Mouse (Mus musculus) gastrocnemius, adult 2 months (tissue): Measurements from ENCODE around the gene Igfbp7. TPM values are rescaled to one million over a fixed set of nuclear protein-coding genes. Genes with fewer than 3 reads are reported as not detected.
"Not testable (repeated sequence)": the region's sequence is repeated elsewhere in the genome, so short reads cannot be mapped to it uniquely, and the experiment has no call there.

Experiments used
- DNase-seq: peaks from one replicate; pipeline ENCODE4 v3.0.0; 2022
- H3K27ac ChIP-seq: fragments of 200-600 bp; 2 replicates; pipeline ENCODE4 v1.8.1; 2022; ENCODE audit warnings: mild to moderate bottlenecking
- H3K4me3 ChIP-seq: fragments of 200-600 bp; 2 replicates; pipeline ENCODE4 v1.8.1; 2022; ENCODE audit warnings: mild to moderate bottlenecking, moderate library complexity
- CTCF ChIP-seq: fragments of 200-600 bp; IDR thresholded peaks from 2 replicates; pipeline ENCODE4 v1.8.1; 2022; ENCODE audit warnings: antibody characterized with exemption, mild to moderate bottlenecking, moderate library complexity
- intact Hi-C: fragments of 180-260 bp; cut with DNase I; formaldehyde crosslinking; loops from one replicate; pipeline ENCODE4 v1.15.1; 2025
- total RNA-seq, 2 experiments: library from RNA; stranded (reverse); gene quantifications; 2 replicates each; pipeline ENCODE4 v1.2.3; 2021

Gene Igfbp7
- total RNA-seq, 2 experiments from 2014 or later: 63.6 to 92.5 TPM

DNA sequence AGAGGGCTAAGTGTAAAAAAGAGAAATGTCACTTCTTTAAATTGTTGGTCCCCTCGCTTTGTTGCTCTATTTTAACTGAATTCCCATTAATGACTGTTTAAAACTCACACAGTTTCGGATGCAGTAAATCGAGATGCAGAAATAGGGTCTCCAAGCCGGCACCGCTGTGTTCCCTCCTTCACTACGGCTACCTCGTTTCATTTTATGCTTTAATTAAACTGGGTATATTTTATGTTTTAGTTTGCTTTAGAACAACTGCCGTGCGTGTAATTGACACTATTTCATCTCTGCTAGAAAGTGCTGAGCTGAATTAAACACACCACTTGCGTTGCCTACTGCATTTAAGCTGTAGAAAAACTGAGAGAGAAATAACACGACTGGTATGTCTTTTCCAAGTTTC is 22.6 kb upstream of the Igfbp7 start:
- Histone ChIP-seq H3K4me3 (no peak overlapping the region), H3K27ac (no peak overlapping the region)
- intact Hi-C loops: no loop called here
- TF ChIP-seq CTCF: no peak
- DNase-seq: no peak

DNA sequence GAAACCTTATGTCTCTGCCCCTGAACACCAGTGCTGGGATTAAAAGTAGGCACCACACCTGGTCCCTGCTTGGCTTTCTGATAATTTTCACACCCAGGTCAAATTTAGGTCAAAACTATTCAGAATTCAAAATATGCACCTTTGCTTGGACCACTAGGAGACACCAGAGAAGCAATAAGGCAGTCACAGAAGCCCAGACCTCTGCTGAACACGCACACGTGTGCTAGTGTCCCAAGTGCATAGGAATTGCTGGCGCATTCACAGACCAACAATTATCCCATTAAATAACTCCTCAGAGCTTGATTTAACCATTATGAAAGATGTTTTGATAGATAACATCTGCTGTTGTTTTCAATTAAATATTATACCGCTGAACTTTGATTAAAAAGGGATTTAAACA is 22.2 kb upstream of the Igfbp7 start:
- Histone ChIP-seq H3K4me3 (no peak overlapping the region), H3K27ac (no peak overlapping the region)
- intact Hi-C loops: no loop called here
- TF ChIP-seq CTCF: no peak
- no peak for DNase-seq

DNA sequence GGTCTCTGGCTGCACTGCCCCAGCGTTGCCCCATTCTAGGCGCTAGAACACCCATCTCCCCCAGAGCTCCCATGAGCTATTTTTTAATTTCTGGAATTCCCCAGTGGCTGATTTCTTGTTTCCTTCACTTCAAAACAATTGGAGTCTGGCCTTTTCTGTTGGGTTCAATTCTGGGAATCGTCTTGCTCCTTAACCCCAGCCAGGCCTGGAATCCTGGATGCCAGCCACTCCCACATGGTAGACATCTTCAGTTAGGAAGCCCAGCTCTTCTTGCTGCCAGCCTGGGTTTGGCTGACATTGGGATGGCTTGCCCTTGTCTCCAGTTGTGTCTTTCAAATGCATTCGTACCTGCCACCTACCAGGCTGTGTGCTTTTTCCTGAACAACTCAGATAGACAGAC is 20.7 kb upstream of the Igfbp7 start:
- intact Hi-C loops: no loop called here

DNA sequence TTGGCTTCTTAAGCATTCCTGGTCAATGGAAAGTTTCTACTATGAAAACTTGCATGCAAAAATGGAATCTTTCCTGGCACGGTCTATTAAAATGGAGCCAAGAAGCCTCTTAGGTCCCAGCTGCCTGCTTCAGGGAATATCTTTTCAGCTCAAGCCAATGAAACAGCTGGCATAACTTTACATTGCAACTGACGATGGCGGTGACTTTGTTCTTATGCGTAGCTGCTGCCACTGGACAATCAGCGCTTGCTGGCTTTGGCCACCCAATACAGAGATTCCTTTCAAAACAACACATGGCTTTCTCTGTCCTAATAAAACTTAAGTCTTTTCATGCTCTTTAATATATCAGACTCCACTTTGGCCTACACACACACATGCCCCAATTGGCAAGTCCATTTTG is 20.1 kb upstream of the Igfbp7 start:
- intact Hi-C loops: no loop called here
- peak overlapping the region; percentile 41 for H3K27ac ChIP-seq
- H3K4me3 ChIP-seq: no peak overlapping the region
- no peak for DNase-seq
- no peak for TF ChIP-seq CTCF

More for the DNA sequence above, 20.7 kb upstream of the Igfbp7 start:
- H3K27ac ChIP-seq: peak overlapping the region; percentile 41
- no peak for TF ChIP-seq CTCF
- DNase-seq: peak; percentile 49
- H3K4me3 ChIP-seq: no peak overlapping the region

DNA sequence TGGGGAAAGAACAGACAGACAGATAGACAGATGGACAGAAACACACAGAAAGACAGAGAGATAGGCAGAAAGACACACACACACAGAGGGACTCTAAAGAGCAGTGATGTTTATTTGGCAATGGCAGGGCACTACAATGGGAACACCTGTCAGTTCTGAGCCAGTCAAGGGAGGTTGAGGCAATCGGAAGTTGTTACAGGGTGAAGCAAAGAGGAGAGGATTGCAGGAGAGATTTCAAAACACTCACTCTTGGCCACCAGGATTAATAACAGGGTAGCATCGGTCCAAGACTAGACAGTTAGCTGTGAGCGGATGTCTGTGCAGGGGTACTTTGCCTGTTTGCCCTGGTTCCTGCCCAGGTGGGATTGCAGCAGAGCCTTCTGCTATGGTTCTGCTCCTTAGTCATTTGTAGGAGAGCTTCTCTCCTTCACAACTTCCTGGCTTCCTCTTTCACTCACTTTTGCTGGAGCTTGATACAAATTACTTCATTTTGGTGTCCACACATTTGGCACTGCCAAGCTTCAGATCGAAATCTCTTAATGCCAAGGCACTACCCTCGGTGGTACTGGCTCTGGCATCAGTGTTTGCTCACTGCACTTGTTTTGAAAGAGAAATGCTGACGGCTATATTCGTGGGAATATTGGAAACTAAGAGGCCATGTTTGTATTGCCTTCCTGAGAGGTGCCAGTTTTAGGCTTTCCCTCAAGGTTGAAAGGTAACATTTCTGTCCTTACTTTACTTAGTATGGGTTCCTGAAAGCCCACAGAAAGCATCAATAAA is 18.1 kb upstream of the Igfbp7 start:
- no peak for DNase-seq
- no peak overlapping the region for H3K4me3 ChIP-seq
- no peak for TF ChIP-seq CTCF
- H3K27ac ChIP-seq: no peak overlapping the region
- intact Hi-C loops: no loop called here

DNA sequence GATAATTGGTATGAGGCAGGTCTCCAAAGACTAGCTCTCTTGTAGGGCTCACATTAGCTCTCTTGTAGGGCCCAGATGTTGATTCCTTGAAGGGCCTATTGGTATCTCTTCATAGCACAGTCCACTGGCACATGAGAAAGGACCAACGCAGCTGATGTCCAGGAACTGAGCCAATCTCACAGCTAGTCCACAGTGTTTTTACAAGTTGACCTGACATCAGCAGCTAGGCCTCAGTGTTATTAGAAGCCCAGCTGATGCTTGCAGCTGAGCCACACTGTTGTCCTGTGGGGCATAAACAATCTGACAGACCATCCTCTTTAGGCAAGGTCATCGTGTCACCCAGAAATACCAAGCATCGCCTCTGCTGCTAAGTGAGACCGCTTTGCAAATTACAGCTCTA is 11.7 kb upstream of the Igfbp7 start:
- H3K27ac ChIP-seq, H3K4me3 ChIP-seq, DNase-seq, intact Hi-C loops: not testable (repeated sequence)

DNA sequence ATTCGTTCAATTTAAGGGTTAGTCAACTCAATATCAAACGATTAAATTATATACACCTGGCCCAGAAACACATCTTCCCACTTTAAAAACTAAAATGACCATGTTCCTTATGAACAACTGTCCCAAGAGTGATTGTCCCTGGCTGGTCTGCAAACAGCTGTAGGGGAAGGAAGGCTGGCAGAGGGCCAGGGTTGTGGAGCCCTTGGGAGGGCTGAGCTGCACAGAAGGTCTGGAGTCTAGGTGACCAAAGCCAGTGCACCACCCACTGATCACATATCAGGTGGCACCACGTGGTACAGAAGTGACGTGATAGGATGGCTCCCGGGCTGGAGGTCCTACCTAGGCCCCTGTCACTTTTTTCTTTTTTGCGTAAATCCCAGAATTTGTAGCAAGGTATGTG is 8.2 kb upstream of the Igfbp7 start:
- no peak for TF ChIP-seq CTCF
- Histone ChIP-seq H3K27ac (no peak overlapping the region), H3K4me3 (no peak overlapping the region)
- no peak for DNase-seq
- intact Hi-C loops: no loop called here

DNA sequence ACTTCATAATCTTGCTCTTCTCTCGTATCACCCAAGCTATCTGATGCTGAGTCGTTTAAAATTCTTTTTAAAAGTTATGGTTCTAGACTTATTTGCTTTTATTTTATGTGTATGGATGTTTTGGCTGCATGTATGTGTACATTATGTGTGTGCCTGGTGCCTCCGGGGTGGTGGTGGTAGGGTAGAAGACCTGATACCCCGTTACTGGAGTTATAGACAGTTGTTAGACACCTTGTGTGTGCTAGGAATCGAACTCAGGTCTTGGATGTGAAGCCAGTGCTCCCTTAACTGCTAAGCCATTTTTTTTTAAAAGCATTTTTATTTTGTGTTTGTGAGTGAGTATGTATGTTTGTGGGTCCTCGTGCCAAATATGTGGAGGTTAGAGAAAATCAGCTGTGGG is 689 bp upstream of the Igfbp7 start:
- H3K27ac ChIP-seq: no peak overlapping the region
- H3K4me3 ChIP-seq: peak overlapping the region; percentile 94; the same call in 1 of the 2 replicates
- TF ChIP-seq CTCF: no peak
- no peak for DNase-seq
- intact Hi-C loops: loop anchor here (5.0 kb wide), 1 partner anchor 54 kb away; no protein-coding TSS in a partner anchor

DNA sequence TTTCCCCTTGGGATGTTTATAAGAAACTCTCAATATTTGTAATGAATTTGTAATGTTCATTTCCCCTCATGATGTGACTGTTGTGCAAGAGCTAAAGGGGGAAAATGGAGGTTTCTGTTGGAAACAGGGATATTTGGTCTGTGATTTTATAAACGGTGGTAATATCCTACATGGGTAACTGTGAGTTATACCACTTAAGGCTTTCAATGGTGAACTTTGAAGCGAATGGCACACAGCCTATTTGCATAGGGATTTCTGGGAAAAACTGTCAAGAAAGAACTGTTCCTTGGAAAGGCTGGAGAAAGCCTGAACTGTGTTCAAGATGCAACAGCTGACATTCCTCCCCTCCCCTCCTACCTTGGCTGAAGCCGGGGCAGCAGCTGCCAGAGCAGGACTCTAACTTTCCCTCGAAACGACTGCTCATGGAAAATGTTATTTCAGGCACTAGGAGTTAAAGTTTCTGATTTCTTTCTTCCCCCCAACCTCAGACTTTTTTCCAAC is 1.4 kb downstream of the Igfbp7 start:
- peak; percentile 71 for DNase-seq
- Histone ChIP-seq H3K27ac (peak overlapping the region; percentile 93), H3K4me3 (peak overlapping the region; percentile 94)
- intact Hi-C loops: loop anchor here (5.0 kb wide), 1 partner anchor 56 kb away; no protein-coding TSS in a partner anchor
- TF ChIP-seq CTCF: no peak

DNA sequence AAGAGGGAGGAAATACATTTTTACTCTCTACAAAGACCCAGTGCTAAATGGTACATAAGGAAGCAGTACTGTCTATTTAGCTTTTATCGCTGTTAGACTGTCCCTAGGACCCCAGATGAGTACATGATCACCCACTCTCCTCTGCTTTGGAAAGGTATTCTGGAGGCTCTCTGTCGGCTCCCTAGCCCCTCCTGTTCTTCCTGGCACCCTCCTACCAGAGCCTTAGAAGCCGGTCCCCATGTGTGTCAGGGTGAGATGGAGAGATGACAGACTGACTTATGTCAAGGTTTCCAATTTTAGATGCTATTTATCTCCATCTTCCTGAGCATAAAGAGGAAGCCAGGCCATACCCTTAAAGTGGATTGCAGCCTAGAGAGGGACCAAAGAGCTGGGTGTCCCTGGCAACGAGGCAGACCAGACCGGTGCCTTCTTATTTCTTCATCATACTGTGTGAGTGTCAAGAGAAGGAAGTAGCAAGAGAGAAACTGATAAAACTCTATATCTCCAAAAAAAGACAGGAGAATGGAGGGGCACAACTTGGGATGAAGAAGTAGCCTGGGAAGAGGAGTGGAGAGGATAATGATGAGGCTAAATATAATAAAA is 2.3 kb downstream of the Igfbp7 start:
- no peak for DNase-seq
- TF ChIP-seq CTCF: no peak
- peak overlapping the region; percentile 93 for H3K27ac ChIP-seq
- intact Hi-C loops: loop anchor here (5.0 kb wide), 1 partner anchor 57 kb away; no protein-coding TSS in a partner anchor
- peak overlapping the region; percentile 94 for H3K4me3 ChIP-seq

DNA sequence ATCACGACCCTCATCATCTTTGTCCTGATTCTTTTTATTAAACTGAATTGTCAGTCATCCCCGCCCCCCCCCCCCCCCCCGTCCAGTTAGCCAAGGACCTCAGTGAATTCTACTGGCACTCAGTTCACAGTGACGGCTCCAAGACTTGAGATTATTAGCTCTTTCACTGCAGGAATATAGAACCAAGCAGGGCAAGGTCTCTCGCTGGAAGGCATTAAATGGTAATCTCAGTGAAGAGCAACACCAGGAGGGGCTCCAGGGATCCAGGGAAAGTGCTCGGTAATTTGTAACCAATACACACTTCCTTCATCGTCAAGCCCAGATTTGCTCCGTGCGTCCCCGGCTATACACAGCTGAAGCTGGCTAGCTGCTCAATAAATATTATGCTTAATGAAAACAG is 2.9 kb downstream of the Igfbp7 start:
- intact Hi-C loops: loop anchor here (5.0 kb wide), 1 partner anchor 57 kb away; no protein-coding TSS in a partner anchor
- DNase-seq: no peak
- H3K4me3 ChIP-seq: peak overlapping the region; percentile 94
- TF ChIP-seq CTCF: no peak
- H3K27ac ChIP-seq: peak overlapping the region; percentile 93

DNA sequence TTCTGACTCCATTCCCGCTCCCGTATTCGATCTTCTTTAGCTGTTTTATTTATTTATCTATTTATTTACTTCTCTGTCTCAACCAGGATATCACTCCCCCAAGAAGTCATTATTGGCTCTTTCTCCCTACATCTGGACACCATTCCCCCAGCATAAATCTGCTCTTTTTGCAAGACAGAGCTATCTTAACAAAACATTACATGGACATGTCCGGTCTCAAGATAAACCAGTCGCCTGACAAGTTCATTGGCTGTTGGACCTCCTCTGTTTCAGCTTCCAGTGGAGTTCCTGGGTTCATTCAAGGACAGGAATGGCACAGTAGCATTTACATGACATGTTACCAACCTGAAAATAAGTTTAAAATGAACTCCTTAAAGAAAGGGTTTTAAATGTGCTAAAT is 4.9 kb downstream of the Igfbp7 start:
- H3K4me3 ChIP-seq: peak overlapping the region; percentile 94; the same call in 1 of the 2 replicates
- TF ChIP-seq CTCF: no peak
- peak overlapping the region; percentile 74 for H3K27ac ChIP-seq
- intact Hi-C loops: loop anchor here (1.0 kb wide), 1 partner anchor 49 kb away; no protein-coding TSS in a partner anchor
- no peak for DNase-seq

DNA sequence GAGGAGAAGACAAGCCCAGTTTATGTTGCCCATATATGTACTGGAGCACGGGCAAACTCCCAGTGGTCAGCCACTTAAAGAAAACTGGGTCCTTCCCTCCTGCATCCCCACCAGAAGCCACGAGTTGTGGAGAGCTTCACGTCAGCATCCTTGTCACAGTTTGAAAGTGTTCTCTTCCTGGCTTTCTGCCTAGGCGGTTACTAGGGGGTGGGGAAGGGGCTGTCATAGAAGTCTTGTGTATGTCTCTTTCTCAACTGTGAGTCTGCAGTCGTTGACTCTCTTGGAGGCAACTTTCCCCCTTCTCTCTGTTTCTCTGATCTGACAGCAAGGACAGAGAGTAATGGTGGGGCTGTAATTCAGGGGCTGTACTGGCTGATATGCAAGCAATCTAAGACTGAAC is 5.7 kb downstream of the Igfbp7 start:
- no peak overlapping the region for H3K4me3 ChIP-seq
- no peak for TF ChIP-seq CTCF
- intact Hi-C loops: no loop called here
- H3K27ac ChIP-seq: peak overlapping the region; percentile 74
- no peak for DNase-seq
